Comparison of ENCODE assay signal across 9 mouse cellular contexts in genomic region chr11:43853046-43853445, GRCm38 (mm10). TPM values are rescaled to one million over a fixed set of nuclear protein-coding genes. Genes with fewer than 3 reads are reported as not detected.
"Had no signal": no experiment of that assay in that cellular context is flagged by ENCODE, and none has a peak within 500 bp of the region (broad histone marks: within the 10 kb centered on the region; RNA-seq: fewer than 3 reads in every experiment).

No protein-coding gene starts in this region.

- H3K27me3 ChIP-seq: limb, embryonic 13.5 days; midbrain, embryonic 12.5 days had no signal

- H3K4me2 ChIP-seq: limb, embryonic 13.5 days; midbrain, embryonic 12.5 days had no signal

- H3K9me3 ChIP-seq: limb, embryonic 13.5 days; midbrain, embryonic 12.5 days had no signal

- H3K36me3 ChIP-seq: limb, embryonic 13.5 days; midbrain, embryonic 12.5 days had no signal

- H3K9ac ChIP-seq: limb, embryonic 13.5 days; liver, embryonic 14.5 days; midbrain, embryonic 12.5 days had no signal

- DNase-seq: kidney, adult 8-10 months; kidney, postnatal 25 days; lung, adult 18-20 months; thymus, postnatal 4 days had no signal

- H3K4me3 ChIP-seq: limb, embryonic 13.5 days; midbrain, embryonic 12.5 days had no signal

- ATAC-seq: intestine, postnatal 0 days had no signal

- H3K4me1 ChIP-seq: limb, embryonic 13.5 days had no signal

- H3K27ac ChIP-seq: limb, embryonic 13.5 days; liver, embryonic 14.5 days; midbrain, embryonic 12.5 days had no signal

RNA-seq across cellular contexts. Expression of gene Adra1b, which starts 48.0 kb away (rescaled TPM):
- total RNA-seq: megakaryocyte-erythroid progenitor cell, adult 5-6 weeks had no signal
